Comparison of ENCODE assay signal across 12 mouse cellular contexts in the genomic region with DNA sequence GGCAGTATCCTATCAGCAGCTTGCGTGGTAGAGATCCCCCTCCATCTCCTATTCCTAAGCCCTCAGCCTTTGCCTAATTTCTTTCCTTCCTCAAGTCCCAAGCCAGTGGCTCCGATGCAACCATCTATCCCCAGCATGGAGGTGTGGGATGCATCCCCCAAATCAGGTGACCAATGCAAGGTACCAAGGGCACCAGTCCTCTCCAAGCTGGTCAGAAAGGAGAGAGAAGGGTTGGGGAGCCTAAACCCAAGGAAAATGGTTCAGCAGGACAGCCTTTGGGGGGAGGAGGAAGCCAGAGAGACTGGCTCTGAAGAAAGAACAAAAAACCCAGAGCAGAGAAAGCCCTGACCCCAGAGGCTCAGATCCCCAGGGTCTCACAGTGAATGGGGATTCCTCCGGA. TPM values are rescaled to one million over a fixed set of nuclear protein-coding genes. Genes with fewer than 3 reads are reported as not detected.
A peak's percentile ranks its signal among the peaks of the same experiment; 100 is the strongest.
DNase-seq lines count a peak whose midpoint lies in the region; ATAC-seq and TF ChIP-seq lines count a peak whose summit lies in the region.
"Had no signal": no experiment of that assay in that cellular context is flagged by ENCODE, and none has a peak within 500 bp of the region (broad histone marks: within the 10 kb centered on the region; RNA-seq: fewer than 3 reads in every experiment).

No protein-coding gene starts in this region.

- peaks cover 52% of the 10 kb centered on the region for H3K4me1 ChIP-seq in kidney, embryonic 15.5 days
- peaks cover 15% of the 10 kb centered on the region for H3K4me1 ChIP-seq in bone marrow macrophage, adult 2 months (ENCODE audit: control insufficient read depth, insufficient read depth, low read length)
- H3K4me1 ChIP-seq in forebrain, embryonic 13.5 days = peaks cover 47% of the 10 kb centered on the region
- peaks cover 38% of the 10 kb centered on the region for H3K4me1 ChIP-seq in limb, embryonic 15.5 days

- no peak for TF ChIP-seq POLR2A in bone marrow macrophage, adult 2 months (IDR thresholded peaks at IDR 0.05; ENCODE audit: borderline replicate concordance, low read depth, low read length)

- peak overlapping the region; percentile 97; the same call in 1 of the 2 replicates for H3K4me2 ChIP-seq in kidney, embryonic 15.5 days
- H3K4me2 ChIP-seq in forebrain, embryonic 13.5 days = peak overlapping the region; percentile 92
- H3K4me2 ChIP-seq in limb, embryonic 15.5 days = no peak overlapping the region

- peaks cover 32% of the 10 kb centered on the region for H3K36me3 ChIP-seq in kidney, embryonic 15.5 days
- H3K36me3 ChIP-seq in forebrain, embryonic 13.5 days (ENCODE audit: poor library complexity, severe bottlenecking) = peaks cover 22% of the 10 kb centered on the region
- peaks cover 10% of the 10 kb centered on the region; the same call in 1 of the 2 replicates for H3K36me3 ChIP-seq in limb, embryonic 15.5 days
- H3K36me3 ChIP-seq: neural tube, embryonic 12.5 days had no signal

- no peak for TF ChIP-seq CTCF in bone marrow macrophage, adult 2 months (IDR thresholded peaks at IDR 0.05; ENCODE audit: low read depth, low read length)

- peak overlapping the region; percentile 95 for H3K27ac ChIP-seq in kidney, embryonic 15.5 days
- H3K27ac ChIP-seq in bone marrow macrophage, adult 2 months (ENCODE audit: insufficient read depth, low read depth, low read length) = no peak overlapping the region
- no peak overlapping the region for H3K27ac ChIP-seq in forebrain, embryonic 13.5 days
- H3K27ac ChIP-seq in limb, embryonic 15.5 days = 0 out of 2 replicates have a peak overlapping the region, but pooled peaks have one; percentile 7
- H3K27ac ChIP-seq: macrophage; neural tube, embryonic 12.5 days had no signal

- no peak for ATAC-seq in kidney, embryonic 15.5 days (replicated peaks; ENCODE audit: low FRiP score)
- no peak for ATAC-seq in forebrain, embryonic 13.5 days
- ATAC-seq in limb, embryonic 15.5 days (ENCODE audit: insufficient number of reproducible peaks, low FRiP score, low TSS enrichment, low read depth) = no peak

- 0 out of 2 replicates have a peak overlapping the region, but pooled peaks have one; percentile 17 for H3K4me3 ChIP-seq in kidney, embryonic 15.5 days (replicated peaks)
- peak overlapping the region; percentile 10; the same call in 1 of the 2 replicates for H3K4me3 ChIP-seq in bone marrow macrophage, adult 2 months (ENCODE audit: insufficient read depth, low read length)
- H3K4me3 ChIP-seq in forebrain, embryonic 13.5 days = peak overlapping the region; percentile 17; the same call in 1 of the 2 replicates
- H3K4me3 ChIP-seq in limb, embryonic 15.5 days = no peak overlapping the region
- H3K4me3 ChIP-seq: neural tube, embryonic 12.5 days had no signal

- peak overlapping the region; percentile 66; the same call in 1 of the 2 replicates for H3K9ac ChIP-seq in kidney, embryonic 15.5 days
- peak overlapping the region; percentile 41 for H3K9ac ChIP-seq in forebrain, embryonic 13.5 days
- H3K9ac ChIP-seq in limb, embryonic 15.5 days = no peak overlapping the region
- H3K9ac ChIP-seq: neural tube, embryonic 12.5 days had no signal

- no peak for DNase-seq in kidney, postnatal 4 days
- no peak for DNase-seq in cerebellum, adult 18-20 months
- DNase-seq in adrenal gland, adult 8-10 months = no peak
- DNase-seq in layer of hippocampus, postnatal 14 days (ENCODE audit: low spot score in 2 of 2) = no peak
- DNase-seq: gastrocnemius, postnatal 36 days; right cerebral cortex, adult 18-20 months had no signal

- H3K27me3 ChIP-seq in kidney, embryonic 15.5 days = no peaks in the 10 kb centered on the region
- no peaks in the 10 kb centered on the region for H3K27me3 ChIP-seq in forebrain, embryonic 13.5 days
- H3K27me3 ChIP-seq in limb, embryonic 15.5 days = no peaks in the 10 kb centered on the region
- H3K27me3 ChIP-seq: neural tube, embryonic 12.5 days had no signal

- WGBS in kidney, embryonic 15.5 days = 67% methylated on average over 3 of the region's 3 CpGs
- WGBS in forebrain, embryonic 13.5 days = 37% methylated on average over 3 of the region's 3 CpGs
- 83% methylated on average over 3 of the region's 3 CpGs for WGBS in limb, embryonic 15.5 days

- no peaks in the 10 kb centered on the region for H3K9me3 ChIP-seq in kidney, embryonic 15.5 days (replicated peaks)
- H3K9me3 ChIP-seq in forebrain, embryonic 13.5 days (replicated peaks) = no peaks in the 10 kb centered on the region
- H3K9me3 ChIP-seq in limb, embryonic 15.5 days = no peaks in the 10 kb centered on the region
- H3K9me3 ChIP-seq: neural tube, embryonic 12.5 days had no signal

RNA-seq across cellular contexts. Expression of a gene that starts 4.3 kb away (rescaled TPM):
- 92.2 and 96.8 TPM in 2 replicates for polyA plus RNA-seq in kidney, embryonic 15.5 days (2015; fragmentation: Nextera tagmentation; extraction: Ambion mirVana)
- 26.6 and 26.9 TPM in 2 replicates for polyA plus RNA-seq in bone marrow macrophage, adult 2 months (2012; ENCODE audit: insufficient read depth, insufficient read length, missing spikeins)
- polyA plus RNA-seq in forebrain, embryonic 13.5 days (2015; fragmentation: Nextera tagmentation; extraction: Ambion mirVana) = 107 and 108 TPM in 2 replicates
- polyA plus RNA-seq in limb, embryonic 15.5 days (2015; fragmentation: Nextera tagmentation; extraction: Ambion mirVana) = 42.1 and 46.0 TPM in 2 replicates
- 10 to 100 TPM; 16.9 to 20.0 (median 18.5) TPM for total RNA-seq in adrenal gland, adult 8-10 months (2022)
- total RNA-seq in layer of hippocampus, postnatal 14 days (2021) = 10 to 100 TPM; 41.3 to 54.5 TPM

RNA-seq across cellular contexts. Expression of a gene that starts 29.6 kb away (rescaled TPM):
- 17.5 and 18.5 TPM in 2 replicates for polyA plus RNA-seq in kidney, embryonic 15.5 days (2015; fragmentation: Nextera tagmentation; extraction: Ambion mirVana)
- 59.9 and 68.5 TPM in 2 replicates for polyA plus RNA-seq in bone marrow macrophage, adult 2 months (2012; ENCODE audit: insufficient read depth, insufficient read length, missing spikeins)
- polyA plus RNA-seq in forebrain, embryonic 13.5 days (2015; fragmentation: Nextera tagmentation; extraction: Ambion mirVana) = 10.6 and 10.8 TPM in 2 replicates
- 16.4 and 18.2 TPM in 2 replicates for polyA plus RNA-seq in limb, embryonic 15.5 days (2015; fragmentation: Nextera tagmentation; extraction: Ambion mirVana)
- 10 to 100 TPM; 11.5 to 13.5 (median 12.0) TPM for total RNA-seq in adrenal gland, adult 8-10 months (2022)
- 10 to 100 TPM; 15.1 to 16.2 TPM for total RNA-seq in layer of hippocampus, postnatal 14 days (2021)

Comparison
In these comparisons a context has a peak if more than half of its experiments do, and no peak if none do; other contexts are left out.
1. H3K27ac ChIP-seq: peak in kidney, embryonic 15.5 days (single experiment) and limb, embryonic 15.5 days (single experiment); none in bone marrow macrophage, adult 2 months (single experiment) and forebrain, embryonic 13.5 days (single experiment).